Mouse (Mus musculus) embryonic facial prominence, embryonic 14.5 days (tissue): ENCODE results near the gene Irf4. TPM values are rescaled to one million over a fixed set of nuclear protein-coding genes. Genes with fewer than 3 reads are reported as not detected.

Experiments
- ATAC-seq: fragments of 200-750 bp; cut with Nextera tagmentation; 2 replicates; pipeline ENCODE4 v1.8.0; 2017; ENCODE audit warnings: low read depth, moderate number of reproducible peaks, moderate TSS enrichment
- DNase-seq: peaks from one replicate; pipeline ENCODE4 v3.0.0-alpha.2; 2015; ENCODE audit warnings: low spot score
- H3K27ac ChIP-seq: fragments of 300-500 bp; sonication (generic); replicated peaks from 2 replicates; pipeline ENCODE4 v1.5.1; 2014; ENCODE audit warnings: low read depth, mild to moderate bottlenecking, low read length, moderate library complexity
- H3K27me3 ChIP-seq: fragments of 300-500 bp; sonication (generic); replicated peaks from 2 replicates; pipeline ENCODE4 v1.6.1; 2014; ENCODE audit warnings: low read length; ENCODE audit not compliant: control insufficient read depth, insufficient read depth
- H3K36me3 ChIP-seq: fragments of 300-500 bp; sonication (generic); 2 replicates; pipeline ENCODE4 v1.6.1; 2014; ENCODE audit warnings: low read length, mixed read lengths; ENCODE audit not compliant: control insufficient read depth, insufficient read depth
- H3K4me1 ChIP-seq: fragments of 300-500 bp; sonication (generic); 2 replicates; pipeline ENCODE4 v1.6.1; 2014; ENCODE audit warnings: antibody characterized with exemption, low read length; ENCODE audit not compliant: control insufficient read depth, insufficient read depth
- H3K4me2 ChIP-seq: fragments of 300-500 bp; sonication (generic); 2 replicates; pipeline ENCODE4 v1.6.1; 2014; ENCODE audit warnings: low read depth, mild to moderate bottlenecking, low read length, moderate library complexity, mixed read lengths
- H3K4me3 ChIP-seq: fragments of 300-500 bp; sonication (generic); 2 replicates; pipeline ENCODE4 v1.5.1; 2014; ENCODE audit warnings: low read depth, mild to moderate bottlenecking, low read length
- H3K9ac ChIP-seq: fragments of 300-500 bp; sonication (generic); 2 replicates; pipeline ENCODE4 v1.6.1; 2014; ENCODE audit warnings: low read depth, mild to moderate bottlenecking, low read length, moderate library complexity, mixed read lengths
- H3K9me3 ChIP-seq: fragments of 300-500 bp; sonication (generic); 2 replicates; pipeline ENCODE4 v1.6.1; 2016; ENCODE audit warnings: low read length; ENCODE audit not compliant: control insufficient read depth
- WGBS: fragments of 180-500 bp; shearing (Covaris S2); extraction: QIAGEN DNeasy Blood & Tissue Kit; methylation state at CpG from one replicate; pipeline ENCODE4 v1.1.7; 2014; 5-methylcytosine and 5-hydroxymethylcytosine counted together
- polyA plus RNA-seq: library from polyadenylated mRNA; unstranded; fragments of >200 nt; fragmentation: Nextera tagmentation; extraction: Ambion mirVana; gene quantifications from 2 replicates; pipeline ENCODE4 v1.2.1, GENCODE M21; 2014

The Irf4 gene
- polyA plus RNA-seq, 1 experiment from 2014 or later, result 0.33 TPM

DNA sequence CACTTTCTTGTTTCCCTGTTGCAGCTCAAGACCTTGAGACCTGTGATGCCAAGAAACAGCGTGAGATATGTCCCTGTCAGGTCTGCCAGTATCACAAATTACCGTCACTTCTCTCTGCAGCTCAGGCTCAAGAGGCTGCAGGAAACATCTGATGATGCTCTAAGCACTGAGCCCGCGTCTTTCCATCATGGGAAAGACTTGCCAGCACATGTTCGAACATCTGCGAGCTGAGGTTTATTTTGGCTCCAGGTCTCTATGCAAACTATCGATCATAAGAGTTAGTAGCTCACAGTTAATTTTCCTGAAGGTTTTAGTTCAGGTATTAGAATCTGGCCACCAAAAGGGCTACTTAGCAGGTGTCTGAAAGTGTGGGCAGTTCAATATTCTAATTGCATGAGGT, 34.0 kb upstream of the Irf4 start:
- Histone ChIP-seq H3K9ac (no peak overlapping the region), H3K4me3 (no peak overlapping the region), H3K27me3 (no peaks in the 10 kb centered on the region), H3K4me2 (no peak overlapping the region), H3K9me3 (no peaks in the 10 kb centered on the region), H3K4me1 (no peaks in the 10 kb centered on the region), H3K27ac (no peak overlapping the region), H3K36me3 (no peaks in the 10 kb centered on the region)
- ATAC-seq (no peak), DNase-seq (no peak)
- WGBS, result 72% methylated on average over 7 of the region's 7 CpGs

DNA sequence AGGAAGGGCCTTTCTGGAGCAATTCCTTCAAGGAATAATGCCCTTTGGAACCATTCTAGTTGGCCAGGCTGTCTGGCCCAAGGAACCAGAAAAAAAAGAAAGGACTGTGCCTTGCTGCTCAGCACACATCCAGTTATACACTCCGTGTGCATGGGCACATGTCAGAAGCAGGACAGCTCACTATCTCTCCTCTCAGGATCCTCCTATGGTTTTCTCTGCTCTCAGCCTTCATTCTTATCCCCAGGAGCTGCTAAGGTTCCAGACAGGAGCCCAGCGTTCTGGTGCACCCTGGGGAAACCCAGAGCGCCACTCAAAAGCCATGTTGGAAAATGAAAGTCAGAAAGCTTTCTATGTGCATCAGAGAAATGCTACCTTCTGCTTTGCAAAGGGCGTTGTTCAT, 33.5 kb upstream of the Irf4 start:
- Histone ChIP-seq H3K9me3 (no peaks in the 10 kb centered on the region), H3K9ac (no peak overlapping the region), H3K27ac (no peak overlapping the region), H3K4me3 (no peak overlapping the region), H3K4me1 (no peaks in the 10 kb centered on the region), H3K36me3 (no peaks in the 10 kb centered on the region), H3K27me3 (no peaks in the 10 kb centered on the region), H3K4me2 (no peak overlapping the region)
- ATAC-seq (no peak), DNase-seq (no peak)
- WGBS, result 81% methylated on average over 4 of the region's 4 CpGs

DNA sequence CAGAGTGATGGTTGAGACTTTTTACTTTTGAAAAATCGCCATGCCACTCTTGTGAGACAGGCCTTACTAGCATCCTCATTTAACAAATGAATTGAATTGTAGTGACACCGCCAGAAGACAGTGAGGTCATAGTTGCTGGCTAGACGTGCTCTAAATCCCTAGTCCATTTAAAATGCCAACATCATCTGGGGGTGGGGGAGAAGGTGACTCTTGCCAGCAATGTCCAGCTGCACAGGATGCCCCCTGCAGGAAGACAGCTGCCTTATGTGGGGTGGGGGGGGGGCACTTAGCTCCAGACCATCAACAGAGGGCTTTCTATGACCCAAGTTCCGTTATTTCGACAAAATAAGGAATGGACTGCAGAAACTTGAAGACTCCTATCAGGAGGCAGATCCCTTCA, 32.4 kb upstream of the Irf4 start:
- H3K9me3 ChIP-seq, result no peaks in the 10 kb centered on the region
- H3K4me3 ChIP-seq, result no peak overlapping the region
- DNase-seq (no peak), ATAC-seq (no peak)
- no peaks in the 10 kb centered on the region for H3K27me3 ChIP-seq
- H3K27ac ChIP-seq, result no peak overlapping the region
- H3K4me1 ChIP-seq, result no peaks in the 10 kb centered on the region
- no peaks in the 10 kb centered on the region for H3K36me3 ChIP-seq
- no peak overlapping the region for H3K4me2 ChIP-seq
- WGBS, result 60% methylated on average over 5 of the region's 5 CpGs
- no peak overlapping the region for H3K9ac ChIP-seq

DNA sequence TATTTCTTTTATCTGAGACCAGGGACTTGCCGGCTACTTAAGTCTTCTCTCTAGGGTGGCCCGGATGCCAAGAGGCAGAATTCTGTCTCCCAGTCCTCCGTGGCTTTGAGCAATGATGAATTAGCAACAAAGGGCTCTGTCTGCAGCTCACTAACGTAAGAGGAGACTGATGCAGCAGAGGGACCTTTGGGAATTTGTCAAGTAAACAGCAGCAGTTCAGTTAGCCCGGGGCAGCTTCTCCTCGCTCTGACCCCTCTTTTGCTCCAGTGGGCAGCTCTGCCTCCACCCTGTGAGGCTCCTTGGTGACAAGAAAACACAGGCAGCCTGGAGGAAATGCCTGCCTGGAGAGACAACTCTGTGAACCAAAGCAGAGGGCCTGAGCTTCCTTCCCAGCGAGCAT, 26.4 kb upstream of the Irf4 start:
- no peaks in the 10 kb centered on the region for H3K27me3 ChIP-seq
- no peaks in the 10 kb centered on the region for H3K9me3 ChIP-seq
- no peak overlapping the region for H3K9ac ChIP-seq
- peak; percentile 49 for DNase-seq
- H3K4me3 ChIP-seq, result no peak overlapping the region
- H3K4me1 ChIP-seq, result peaks cover 10% of the 10 kb centered on the region; the same call in 1 of the 2 replicates
- no peaks in the 10 kb centered on the region for H3K36me3 ChIP-seq
- no peak for ATAC-seq
- no peak overlapping the region for H3K4me2 ChIP-seq
- no peak overlapping the region for H3K27ac ChIP-seq
- 8% methylated on average over 7 of the region's 7 CpGs for WGBS

DNA sequence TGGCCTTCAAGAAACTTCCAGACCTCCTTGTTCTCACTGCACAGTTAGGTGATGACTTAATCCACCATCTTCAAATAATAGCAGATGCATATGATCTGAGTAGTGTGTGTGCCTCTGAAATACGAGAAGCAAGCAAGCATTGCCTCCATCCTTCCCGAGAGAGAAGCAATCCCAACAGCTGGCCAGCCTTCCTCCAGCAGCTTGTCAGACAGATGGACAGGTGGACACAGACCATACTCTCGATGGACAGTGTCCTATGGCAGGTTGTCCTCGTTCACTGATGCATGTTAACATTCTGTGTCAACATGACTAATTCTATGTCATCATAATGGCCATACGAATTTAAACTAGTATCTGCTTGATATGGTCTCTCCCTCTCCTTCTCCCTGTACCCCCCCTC, 25.8 kb upstream of the Irf4 start:
- H3K9ac ChIP-seq, result no peak overlapping the region
- ATAC-seq (no peak), DNase-seq (no peak)
- H3K27me3 ChIP-seq, result no peaks in the 10 kb centered on the region
- H3K27ac ChIP-seq, result no peak overlapping the region
- H3K4me1 ChIP-seq, result peaks cover 10% of the 10 kb centered on the region; the same call in 1 of the 2 replicates
- no peaks in the 10 kb centered on the region for H3K36me3 ChIP-seq
- 32% methylated on average over 5 of the region's 5 CpGs for WGBS
- H3K9me3 ChIP-seq, result no peaks in the 10 kb centered on the region
- H3K4me2 ChIP-seq, result no peak overlapping the region
- no peak overlapping the region for H3K4me3 ChIP-seq

DNA sequence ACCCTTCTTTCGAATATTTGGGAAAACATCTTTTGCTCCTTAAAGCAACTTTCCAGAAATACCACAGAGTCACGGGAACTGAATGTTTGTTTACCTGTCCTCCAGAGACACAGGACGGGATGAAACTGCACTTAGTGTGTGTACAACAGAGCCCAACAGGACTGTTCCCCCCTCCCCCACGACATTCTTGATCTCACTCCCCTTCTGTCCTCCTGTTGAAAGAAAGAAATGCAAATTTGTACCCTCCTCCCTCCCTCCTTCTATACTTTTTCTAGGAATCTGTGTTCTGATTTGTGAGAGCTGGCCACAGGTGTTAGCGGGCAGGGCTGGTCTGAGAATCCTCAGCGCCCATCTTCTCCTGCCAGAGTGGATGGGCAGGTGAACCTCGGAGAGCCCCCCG, 25.2 kb upstream of the Irf4 start:
- WGBS, result 61% methylated on average over 8 of the region's 8 CpGs
- DNase-seq, result no peak
- peaks cover 10% of the 10 kb centered on the region; the same call in 1 of the 2 replicates for H3K4me1 ChIP-seq
- H3K4me2 ChIP-seq, result no peak overlapping the region
- ATAC-seq, result no peak
- H3K27me3 ChIP-seq, result no peaks in the 10 kb centered on the region
- H3K4me3 ChIP-seq, result no peak overlapping the region
- H3K27ac ChIP-seq, result no peak overlapping the region
- no peaks in the 10 kb centered on the region for H3K9me3 ChIP-seq
- H3K36me3 ChIP-seq, result no peaks in the 10 kb centered on the region
- H3K9ac ChIP-seq, result no peak overlapping the region

DNA sequence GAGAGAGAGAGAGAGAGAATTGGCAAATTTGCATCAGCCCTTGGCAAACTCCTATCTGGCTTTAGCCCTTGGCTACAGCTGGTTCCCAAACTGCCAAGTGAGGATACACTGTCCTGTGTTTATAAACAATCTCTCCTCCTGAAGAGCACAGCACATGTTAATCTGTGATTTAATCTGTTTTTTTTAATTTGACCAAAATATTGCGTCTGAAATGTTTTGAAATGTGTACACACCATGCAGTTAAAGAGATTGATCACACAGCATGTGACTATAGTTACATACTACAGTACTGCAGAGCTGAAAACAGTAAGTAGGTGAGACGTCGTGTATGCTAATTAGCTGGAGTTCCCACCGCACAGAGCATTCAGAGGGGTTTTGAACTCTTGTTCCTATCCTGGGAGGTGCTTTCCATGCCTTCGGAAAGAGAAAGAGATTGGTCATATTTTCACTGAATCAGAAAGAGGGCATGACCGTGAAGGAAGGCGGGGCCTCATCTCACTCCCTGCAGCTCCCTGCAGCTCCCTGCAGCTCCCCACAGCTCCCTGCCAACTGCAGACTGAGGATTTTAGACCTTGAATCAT, 24.2 kb upstream of the Irf4 start:
- peak; percentile 41 for DNase-seq
- WGBS, result 20% methylated on average over 7 of the region's 7 CpGs
- Histone ChIP-seq H3K36me3 (no peaks in the 10 kb centered on the region), H3K9me3 (no peaks in the 10 kb centered on the region), H3K4me1 (peaks cover 10% of the 10 kb centered on the region; the same call in 1 of the 2 replicates), H3K4me3 (no peak overlapping the region), H3K9ac (no peak overlapping the region), H3K4me2 (peak overlapping the region; percentile 11; the same call in 1 of the 2 replicates), H3K27me3 (no peaks in the 10 kb centered on the region), H3K27ac (no peak overlapping the region)
- no peak for ATAC-seq

DNA sequence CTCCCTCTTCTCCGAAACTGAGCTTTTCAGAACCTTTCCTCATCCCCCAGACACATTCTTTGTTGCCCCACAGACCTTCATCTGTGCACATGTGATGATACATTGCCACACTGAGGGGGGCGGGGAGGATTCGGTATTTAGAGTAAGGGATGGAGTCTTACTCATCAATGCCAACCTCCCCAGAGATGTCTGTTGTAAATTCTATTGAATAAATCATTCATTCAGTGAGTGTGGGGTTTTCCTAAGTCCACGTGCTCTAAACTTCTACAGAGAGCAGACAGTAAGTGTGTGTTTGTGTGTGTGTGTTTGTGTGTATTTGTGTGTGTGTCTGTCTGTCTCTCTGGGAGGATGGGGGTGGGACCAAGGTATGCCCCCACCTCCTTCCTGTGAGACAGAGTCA, 22.1 kb upstream of the Irf4 start:
- DNase-seq (no peak), ATAC-seq (no peak)
- Histone ChIP-seq H3K4me3 (no peak overlapping the region), H3K27ac (no peak overlapping the region), H3K4me2 (no peak overlapping the region), H3K4me1 (peaks cover 10% of the 10 kb centered on the region; the same call in 1 of the 2 replicates), H3K36me3 (no peaks in the 10 kb centered on the region), H3K9ac (no peak overlapping the region), H3K27me3 (no peaks in the 10 kb centered on the region), H3K9me3 (no peaks in the 10 kb centered on the region)
- WGBS, result 77% methylated on average over 4 of the region's 4 CpGs

DNA sequence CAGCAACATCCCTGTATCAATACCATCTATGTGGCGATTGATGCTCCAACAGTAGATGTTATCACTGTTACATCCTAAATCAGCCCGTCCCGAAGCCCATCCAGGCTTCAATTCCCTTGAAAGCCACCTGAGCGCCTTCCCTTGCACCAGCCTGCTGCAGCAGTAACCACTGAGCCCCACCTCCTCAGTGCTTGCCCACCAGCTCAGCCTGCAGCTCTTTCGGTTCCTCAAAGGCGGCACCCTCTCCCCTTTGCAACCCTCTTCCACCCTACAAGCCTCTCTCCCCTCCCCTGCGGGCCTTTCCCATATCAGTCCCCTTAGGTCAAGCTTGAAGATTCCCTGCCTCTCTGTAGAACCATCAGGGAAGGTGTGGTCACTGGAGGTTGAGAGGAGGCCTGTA, 20.9 kb upstream of the Irf4 start:
- Histone ChIP-seq H3K4me3 (no peak overlapping the region), H3K4me1 (peaks cover 6% of the 10 kb centered on the region; the same call in 1 of the 2 replicates), H3K9ac (no peak overlapping the region), H3K27me3 (no peaks in the 10 kb centered on the region), H3K27ac (no peak overlapping the region), H3K4me2 (no peak overlapping the region), H3K9me3 (no peaks in the 10 kb centered on the region), H3K36me3 (no peaks in the 10 kb centered on the region)
- no peak for ATAC-seq
- WGBS, result 88% methylated on average over 7 of the region's 7 CpGs
- no peak for DNase-seq
